Mouse (Mus musculus) thymus, postnatal 25 days (tissue): ENCODE data around the gene Pxn.
"Not testable (repeated sequence)": the region's sequence is repeated elsewhere in the genome, so short reads cannot be mapped to it uniquely, and the experiment has no call there.

Source experiments
- DNase-seq: peaks from one replicate; pipeline ENCODE4 v3.0.0; 2022

Gene Pxn

DNA sequence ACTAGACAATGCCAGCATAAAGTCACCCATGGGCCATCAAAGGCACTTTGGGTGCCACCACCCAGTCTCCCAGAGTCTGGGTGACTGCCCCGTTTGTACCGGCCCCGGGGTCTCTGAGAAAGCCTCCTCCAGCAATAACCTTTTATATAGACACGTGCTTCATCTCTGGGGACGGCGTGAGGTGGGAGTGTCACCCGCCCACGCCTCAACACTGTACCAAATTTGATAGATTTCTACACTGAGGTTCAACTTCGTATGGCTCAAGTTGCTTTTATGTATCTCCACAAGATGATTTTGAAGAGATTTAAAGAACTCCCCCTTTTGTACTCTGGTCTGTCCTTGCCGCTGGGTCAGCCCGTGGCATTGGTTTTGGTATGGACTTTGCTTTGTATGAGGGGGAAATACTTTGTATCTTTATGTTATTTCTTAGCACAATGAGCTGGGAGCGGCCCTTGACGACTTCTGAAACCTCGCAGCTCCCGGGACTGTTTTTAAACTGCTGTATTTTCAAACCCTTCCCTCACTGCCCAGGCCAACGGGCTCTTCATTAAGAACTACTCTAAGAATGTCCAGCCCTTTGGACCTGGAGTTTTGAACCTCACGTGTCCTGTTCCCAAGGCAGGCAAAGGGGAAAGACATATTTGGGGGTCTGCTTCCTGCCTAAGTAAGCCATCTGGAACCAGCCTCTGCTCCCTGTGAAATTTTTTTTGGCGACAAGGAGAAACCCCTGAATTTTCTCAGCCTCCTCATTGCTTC lies 48.2 kb downstream of the Pxn start:
- DNase-seq = no peak

DNA sequence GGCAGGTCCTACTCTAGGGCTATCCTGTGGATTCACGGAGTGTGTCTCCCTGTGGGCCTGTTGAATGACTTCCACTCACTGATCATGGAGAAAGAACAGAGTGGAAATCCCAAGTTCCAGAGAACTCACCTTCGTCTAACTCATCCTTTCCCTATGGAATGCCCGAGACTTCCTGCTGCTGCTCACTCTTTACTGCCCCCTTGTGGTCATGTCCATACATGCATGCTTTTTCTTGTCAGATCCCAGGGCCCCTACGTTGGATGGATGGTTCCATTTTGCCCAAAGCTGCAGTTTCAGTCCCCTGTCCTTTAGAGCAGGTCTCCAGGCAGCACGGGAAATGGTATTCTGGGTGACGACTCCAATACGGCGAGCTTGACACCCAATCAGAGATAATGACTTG lies 49.7 kb downstream of the Pxn start:
- DNase-seq = peak; percentile 67

DNA sequence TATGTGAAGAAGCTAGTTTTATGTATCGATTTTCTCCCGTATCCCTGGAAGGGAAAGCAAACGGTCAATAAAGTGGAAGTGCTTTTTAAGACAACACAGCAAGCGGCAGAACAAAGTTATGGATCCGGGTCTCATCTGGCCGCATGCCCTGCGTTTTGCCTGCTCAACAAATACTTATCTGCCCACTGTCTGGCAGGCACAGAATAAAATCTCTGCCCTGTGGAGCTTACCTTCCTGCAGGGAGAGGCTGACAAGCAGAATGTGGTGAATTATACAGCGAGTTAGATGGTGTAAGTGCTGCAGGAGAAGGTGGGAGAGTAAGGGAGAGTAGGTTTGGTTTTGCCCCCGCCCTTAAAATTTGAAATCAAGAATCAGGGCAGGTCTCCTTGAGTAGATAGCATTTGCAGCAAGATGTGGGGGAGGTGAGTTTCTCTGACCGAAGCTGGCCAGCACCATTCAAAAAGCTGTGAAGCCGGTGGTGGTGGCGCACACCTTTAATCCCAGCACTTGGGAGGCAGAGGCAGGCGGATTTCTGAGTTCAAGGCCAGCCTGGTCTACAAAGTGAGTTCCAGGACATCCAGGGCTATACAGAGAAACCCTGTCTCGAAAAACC lies 51.8 kb downstream of the Pxn start:
- DNase-seq = no peak

DNA sequence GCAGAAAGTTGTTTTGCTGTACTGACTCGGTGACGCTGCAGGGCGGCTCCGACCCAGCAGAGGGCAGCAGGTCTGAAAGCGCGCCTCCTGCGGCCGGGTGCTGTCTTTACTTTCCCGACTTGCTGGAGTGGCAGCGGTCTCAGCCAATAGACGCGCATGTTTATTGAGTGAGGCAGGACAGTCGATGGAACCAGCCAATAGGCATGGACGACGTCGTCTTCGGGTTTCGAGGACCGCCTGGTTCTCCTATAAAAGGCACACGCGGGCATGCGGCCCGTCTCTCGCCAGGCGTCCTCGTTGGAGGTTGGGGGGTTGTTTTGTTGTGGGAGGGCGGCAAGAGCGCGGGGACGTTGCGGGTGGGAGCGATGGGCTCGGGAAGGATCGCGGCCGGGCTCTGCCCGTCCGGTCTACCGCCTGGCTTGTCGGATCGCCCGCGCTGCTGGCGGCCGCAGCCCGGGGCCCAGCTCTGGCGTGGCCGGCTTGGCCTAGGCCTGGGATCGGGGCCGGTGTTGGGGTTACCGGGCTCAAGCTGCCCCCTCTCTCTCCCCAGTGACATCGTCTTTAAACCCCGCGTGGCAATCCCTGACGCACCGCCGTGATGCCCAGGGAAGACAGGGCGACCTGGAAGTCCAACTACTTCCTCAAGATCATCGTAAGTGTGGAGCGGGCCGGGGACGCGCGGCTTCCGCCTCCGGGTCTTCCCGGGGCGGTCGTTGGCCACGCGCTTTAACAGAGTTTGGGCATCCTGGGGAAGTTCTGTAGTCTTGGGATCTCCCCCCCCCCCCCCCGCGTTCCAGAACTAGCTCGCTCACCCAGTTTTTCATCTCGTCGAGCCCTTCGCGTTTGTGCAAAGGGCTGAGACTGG lies 53.0 kb downstream of the Pxn start, which contains the start of gene Rplp0:
Rplp0 (plus strand) TSS at position 231 of the 865 bp plus-strand sequence.
- peak; percentile 100 for DNase-seq

DNA sequence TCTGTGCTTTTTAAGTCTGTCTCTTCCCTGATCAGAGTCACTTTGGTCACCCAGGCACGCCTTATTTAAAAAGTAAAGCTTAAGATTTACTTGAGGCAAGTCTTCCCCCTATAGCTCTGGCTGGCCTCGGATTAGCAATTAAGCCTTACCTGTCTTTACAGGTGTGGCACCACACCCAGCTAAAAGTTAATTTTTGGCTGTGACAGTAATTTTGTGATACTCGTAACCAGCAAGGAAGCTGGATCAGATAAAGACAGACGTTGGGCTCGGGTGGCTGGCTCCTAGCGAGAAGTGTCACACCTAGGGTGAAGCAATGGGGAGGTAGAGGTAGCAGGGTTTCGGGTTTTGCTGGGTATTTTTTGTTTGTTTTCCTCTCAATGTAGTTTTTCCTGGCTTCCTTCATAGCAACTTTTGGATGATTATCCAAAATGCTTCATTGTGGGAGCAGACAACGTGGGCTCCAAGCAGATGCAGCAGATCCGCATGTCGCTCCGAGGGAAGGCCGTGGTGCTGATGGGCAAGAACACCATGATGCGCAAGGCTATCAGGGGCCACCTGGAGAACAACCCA lies 53.9 kb downstream of the Pxn start:
- DNase-seq = no peak

DNA sequence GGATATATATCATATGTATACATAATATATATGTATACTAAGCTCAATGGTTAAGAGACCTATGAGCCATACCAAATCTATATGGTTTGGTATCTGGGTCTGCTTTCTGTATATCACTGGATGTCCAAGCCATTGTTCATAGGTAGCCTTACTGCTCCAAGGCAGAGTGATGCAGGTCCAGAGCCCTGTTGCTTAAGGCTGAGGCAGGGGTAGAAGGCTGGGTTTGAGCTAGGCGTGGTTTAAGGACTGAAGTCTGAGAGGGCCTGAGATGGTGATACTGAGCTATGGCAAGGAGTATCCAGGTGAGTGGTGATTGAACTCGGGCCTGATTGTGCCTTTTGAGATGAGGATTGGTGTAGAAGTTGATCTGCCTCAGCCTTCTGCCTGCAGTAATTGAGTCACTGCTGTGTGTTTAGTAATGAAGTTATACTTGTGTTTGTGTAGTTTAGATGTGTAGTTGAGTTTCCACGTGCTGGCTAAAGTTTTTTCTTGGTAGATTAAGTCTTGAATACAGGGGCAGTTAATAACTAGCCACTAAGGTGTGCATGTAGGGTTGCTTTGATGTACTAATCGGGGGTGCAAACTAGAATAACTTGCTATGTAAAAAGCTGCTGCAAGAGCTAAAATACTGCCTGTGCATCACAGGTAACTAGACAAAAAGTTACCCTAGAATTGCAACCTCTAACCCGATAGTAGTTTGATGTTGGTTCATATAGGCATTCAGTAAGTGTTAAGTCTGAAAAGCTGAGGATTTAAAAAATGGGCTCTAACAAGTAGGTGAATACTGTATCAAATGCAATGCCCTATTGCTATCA lies 57.5 kb downstream of the Pxn start:
- DNase-seq = no peak

DNA sequence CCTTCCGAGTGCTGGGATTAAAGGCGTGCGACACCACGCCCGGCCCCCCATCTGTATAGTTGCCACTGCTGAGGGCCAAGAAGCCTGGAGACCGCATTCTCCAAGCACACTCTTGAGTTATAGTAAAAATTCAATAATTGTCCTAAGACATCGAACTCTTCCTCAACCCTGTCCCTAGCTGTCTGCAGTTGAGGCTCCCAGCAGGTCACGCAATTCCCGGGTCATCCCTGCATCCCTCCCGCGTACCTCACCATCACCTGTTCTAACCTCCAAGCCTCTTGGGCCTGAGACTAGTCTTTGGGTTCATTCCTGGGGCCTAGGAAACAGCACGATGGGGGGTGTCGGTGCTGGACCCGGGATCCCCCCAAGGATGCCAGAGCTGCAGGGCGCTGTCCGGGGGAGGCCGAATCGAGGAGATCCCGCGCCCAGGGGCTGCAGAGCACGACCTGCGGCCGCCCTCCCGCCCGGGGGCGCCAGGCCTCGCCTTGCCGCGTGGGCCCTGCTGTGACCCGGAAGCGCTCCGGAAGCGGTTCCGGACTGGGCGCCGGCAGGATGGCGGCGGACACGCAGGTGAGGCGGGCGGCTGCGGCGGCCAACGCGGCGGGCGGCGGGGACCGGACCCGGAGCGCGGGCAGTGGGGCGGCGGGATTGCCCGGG lies 58.4 kb downstream of the Pxn start, which contains the start of gene Gcn1l1:
Gcn1l1 (plus strand) TSS at position 518 of the 657 bp plus-strand sequence.
- peak; percentile 79 for DNase-seq

DNA sequence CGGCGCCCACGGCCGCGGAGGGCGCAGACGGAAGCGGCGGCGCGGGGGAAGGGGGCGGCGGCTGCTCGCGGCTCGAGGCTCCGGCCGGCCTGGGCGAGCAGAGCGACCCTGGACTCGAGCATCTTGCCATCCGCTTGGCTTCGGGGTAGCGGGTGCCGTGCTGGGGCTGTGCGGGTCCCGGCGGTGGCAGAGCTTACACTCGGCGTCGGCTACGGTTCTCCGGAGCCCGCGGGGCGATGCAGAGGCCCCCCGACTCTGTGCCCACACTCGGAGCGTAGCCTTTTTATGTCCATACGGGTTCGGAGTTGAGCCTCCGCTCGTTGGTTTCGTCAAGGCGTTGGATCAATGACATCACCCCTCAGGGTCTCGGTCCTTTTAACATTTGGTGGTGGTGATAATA lies 58.9 kb downstream of the Pxn start:
- no peak for DNase-seq

DNA sequence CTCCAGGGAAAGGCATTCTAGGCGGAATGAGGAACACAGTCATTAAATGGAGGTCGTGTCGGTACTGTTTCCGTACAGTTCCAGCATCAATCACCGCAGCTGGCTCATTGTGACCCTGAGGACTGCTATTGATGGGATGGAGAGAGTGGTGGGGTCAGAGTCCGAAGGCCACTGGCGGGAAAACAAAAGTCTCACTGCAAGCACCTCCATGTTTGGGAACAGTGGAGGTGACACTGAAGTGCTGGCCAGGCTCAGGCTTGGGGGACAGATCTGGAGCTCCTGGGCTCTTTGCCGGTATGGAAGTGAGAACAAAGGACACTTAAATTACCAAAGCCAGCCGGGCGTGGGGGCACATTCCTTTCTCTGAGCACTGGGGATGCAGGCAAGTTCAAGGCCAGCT lies 62.2 kb downstream of the Pxn start:
- DNase-seq = no peak

DNA sequence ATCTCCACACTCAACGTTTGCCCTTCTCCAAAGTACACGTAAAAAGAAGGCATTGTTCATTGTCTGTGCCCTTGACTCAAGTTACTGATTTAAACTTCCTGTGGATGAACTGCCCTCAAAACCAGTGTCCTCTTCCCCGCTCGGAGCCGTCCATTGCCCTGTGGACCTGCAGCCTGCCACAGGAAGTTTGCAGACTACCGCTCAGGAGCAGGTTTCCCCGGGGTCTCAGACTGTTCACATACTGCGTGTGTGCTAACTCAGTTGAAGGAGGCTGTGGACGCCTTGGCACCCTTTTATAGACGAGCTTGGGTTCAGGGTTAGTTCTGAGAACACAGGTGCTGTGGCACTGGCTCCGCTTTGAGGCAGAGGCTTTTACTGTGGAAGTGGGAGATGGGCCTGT lies 62.8 kb downstream of the Pxn start:
- DNase-seq = no peak

DNA sequence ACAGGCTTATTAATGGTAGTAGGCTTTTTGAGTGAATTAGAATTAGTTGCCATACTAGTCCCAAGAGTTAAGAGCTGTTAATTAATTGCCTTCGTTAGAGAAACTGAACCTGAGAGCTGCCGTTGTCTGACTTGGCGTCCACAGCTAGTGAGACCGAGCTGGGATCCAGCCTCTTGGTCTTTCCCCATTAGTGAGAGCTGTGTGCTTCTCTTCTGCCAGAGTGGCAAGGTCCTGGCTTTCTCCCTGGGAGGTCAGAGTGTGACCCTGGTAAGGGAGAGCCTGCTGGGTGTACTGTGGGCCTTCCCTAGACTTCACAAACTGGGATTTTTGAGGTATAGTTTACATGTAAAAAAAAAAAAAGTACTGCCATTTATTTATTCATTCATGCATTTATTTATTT lies 63.2 kb downstream of the Pxn start:
- DNase-seq = no peak

DNA sequence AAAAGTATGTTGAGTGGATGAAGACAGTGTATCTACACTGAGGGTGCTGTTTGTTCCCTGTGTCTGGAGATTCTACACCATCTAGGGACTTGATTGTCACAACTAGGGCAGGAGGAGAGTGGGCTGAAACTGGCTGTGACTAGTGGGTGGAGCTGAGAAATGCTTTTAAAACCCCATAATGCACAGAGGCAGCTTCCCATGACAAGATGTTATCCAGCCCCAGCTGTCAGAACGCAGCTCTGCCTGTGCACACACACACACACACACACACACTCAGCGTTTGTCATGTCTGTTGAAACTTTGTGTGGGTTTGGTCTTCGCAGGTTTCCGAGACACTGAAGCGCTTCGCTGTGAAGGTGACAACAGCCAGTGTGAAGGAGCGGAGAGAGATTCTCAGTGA lies 64.6 kb downstream of the Pxn start:
- no peak for DNase-seq

DNA sequence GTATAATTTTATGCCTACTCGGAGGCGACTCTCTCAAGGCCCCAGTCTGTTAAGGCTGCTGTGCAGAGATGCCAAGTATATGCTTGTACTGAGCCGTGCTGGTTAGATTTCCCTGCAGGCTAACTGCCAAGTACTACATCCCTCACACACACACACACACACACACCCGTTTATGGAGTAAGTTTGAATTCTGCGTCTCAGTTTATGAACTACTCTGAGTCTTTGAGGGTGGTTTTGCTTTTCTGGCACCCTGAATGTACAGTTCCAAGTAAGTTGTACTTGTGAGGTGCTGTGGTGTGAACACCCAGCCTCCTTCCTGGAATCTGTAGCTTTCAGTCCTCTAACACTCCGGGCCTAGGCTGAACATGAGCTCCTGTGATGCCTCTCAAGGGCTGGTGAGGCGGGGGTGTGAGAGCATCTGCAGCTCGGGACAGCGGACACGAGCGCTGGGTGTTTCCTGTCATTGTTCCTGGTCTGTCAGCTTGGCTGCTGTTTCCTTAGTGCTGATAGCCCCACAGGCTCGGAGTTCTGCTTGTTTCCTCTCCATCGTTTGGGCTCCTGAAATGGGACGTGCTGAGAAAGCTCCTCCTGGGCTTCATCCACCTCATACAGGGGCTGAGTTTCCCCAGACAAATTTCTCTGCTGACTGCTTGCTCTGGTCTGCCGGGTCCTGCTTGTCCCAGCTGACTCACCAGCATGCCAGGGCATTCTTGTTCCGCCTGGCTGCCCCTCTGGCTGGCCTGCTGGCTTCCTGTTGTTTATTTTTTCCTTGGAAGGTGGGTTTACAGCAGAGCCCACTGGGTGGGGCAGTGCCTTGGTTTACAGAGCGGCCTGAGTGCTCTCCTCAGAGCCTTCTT lies 66.4 kb downstream of the Pxn start:
- no peak for DNase-seq

DNA sequence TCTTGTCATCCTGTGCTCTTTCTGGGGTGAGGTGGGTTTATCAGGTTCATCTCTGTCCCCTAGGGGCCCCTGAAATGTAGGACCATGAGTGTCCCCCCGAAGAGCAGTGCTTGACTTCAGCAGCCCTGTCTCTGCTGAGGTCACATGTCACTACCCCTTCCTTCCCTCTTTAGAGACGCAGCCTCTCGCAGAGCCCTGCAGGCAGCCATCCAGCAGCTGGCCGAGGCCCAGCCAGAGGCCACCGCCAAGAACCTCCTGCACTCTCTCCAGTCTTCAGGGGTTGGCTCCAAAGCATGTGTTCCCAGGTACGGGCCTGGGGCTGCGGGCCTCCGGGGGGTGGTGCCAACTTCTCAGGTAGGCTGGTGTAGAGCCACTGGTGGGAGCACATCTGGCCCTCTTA lies 68.5 kb downstream of the Pxn start:
- no peak for DNase-seq

DNA sequence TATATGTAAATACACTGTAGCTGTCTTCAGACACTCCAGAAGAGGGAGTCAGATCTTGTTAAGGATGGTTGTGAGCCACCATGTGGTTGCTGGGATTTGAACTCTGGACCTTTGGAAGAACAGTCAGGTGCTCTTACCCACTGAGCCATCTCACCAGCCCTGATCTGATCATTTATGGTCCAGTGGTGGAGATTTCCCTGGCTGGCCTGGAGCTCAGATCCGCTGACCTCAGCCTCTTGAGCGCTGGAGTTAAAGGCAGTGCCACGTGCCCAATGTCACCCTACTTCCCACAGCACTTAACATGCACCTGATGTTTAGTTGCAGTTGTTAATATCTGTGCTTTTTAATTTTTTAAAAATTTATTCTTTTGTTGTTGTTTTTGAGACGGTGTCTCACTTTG lies 71.2 kb downstream of the Pxn start:
- DNase-seq = not testable (repeated sequence)

DNA sequence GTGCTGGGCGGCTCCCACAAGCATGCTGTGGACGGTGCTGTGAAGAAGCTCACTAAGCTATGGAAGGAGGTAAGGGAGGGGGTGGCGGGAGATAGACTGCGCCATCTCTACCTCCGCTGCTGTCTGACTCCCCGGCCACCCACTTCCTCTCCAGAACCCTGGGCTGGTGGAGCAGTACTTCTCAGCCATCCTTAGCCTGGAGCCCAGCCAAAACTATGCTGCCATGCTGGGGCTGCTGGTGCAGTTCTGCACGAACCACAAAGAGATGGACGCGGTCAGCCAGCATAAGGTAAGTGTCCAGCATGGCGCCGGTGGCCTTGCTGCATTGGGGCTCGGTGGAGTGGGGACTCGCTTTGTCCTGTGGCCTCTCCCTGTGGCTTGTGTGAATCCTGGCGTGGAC lies 72.4 kb downstream of the Pxn start:
- no peak for DNase-seq

DNA sequence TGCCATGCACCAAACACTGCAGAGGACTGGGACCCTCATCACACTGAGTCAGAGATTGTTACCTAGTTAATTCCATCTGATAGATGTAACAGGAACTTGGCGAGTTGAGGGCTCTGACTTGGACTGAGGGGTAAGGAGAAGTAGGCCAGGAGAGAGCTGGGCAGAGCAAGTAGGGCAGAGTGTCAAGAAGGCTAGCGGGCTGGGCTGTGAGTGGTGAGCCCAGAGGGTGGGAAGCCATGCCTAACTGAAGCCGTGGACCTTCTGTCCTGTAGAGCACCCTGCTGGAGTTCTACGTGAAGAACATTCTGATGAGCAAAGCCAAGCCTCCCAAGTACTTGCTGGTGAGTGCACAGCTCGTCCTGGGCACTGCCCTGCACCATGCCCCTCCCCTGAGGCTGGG lies 72.9 kb downstream of the Pxn start:
- DNase-seq = no peak

DNA sequence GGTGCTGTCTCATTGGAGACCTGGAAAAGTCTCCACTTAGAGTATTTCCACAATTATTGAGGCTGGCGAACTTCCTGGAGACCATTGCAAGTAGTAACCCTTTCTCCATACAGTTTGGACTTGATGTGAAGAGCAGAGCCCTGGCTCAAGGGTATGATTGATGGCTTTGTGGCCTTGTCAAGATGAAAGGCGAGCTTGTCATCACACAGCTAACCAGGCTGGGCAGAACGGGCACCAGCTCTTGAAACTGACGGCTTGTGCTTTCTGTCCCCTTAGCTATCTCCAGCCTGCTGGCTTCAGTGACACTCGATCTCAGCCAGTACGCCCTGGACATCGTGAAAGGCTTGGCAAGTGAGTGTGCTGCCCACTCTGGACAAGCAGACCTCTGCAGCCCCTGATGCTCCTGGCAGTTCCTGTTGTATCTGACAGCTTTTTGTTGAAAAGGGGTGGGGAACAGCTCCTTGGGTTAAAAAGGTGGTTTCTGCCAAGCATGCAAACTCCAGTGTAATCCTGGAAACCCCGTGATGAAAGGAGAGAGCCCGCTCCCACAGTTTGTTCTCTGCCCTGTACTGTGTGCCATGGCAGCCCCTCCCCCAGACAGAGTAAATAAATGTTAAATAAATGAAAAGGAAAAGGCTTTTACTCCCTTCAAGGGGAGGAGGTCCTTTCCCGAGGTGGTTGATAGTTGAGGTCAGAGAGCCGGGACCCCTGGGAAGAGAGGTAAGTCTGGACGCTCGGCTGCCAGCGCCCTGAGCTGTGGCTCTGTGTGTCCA lies 73.9 kb downstream of the Pxn start:
- no peak for DNase-seq

DNA sequence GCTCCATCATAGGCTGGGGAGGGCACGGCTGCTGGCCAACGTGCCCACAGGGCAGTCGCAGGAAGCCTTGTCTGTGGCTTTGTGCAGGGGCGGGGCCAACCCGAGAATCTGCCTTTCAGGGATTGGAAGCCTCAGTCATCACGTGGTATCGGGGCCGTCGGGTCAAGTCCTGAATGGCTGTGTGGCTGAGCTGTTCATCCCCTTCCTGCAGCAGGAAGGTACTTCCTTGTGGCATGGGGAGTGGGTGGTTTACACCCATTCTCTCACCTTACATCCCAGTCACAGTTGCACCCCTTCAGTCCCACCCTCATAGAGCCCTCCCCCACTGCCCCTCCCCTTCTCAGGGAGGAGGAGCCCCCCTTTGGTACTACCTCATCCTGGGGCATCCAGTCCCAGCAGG lies 75.2 kb downstream of the Pxn start:
- no peak for DNase-seq

DNA sequence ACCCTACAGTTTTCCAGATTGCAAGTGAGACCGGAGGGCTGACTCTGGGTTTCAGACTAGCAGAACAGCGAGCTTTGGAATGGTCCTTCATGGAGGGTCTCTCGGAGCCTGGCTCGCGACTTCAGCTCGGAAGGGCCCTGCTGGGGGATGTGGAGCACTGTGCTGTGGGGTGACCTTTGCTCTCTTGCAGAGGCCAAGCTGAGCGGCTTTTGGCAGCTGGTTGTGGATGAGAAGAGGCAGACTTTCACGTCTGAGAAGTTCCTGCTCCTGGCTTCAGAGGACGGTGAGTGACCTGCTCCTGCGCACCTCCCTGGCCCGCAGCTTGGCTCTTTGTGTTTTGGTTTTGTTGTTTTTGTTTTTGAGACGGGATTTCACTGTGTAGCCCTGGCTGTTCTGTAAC lies 79.1 kb downstream of the Pxn start:
- no peak for DNase-seq
